Mouse (Mus musculus) CH12.LX (cell line): ENCODE data around the gene A830031A19Rik. TPM values are rescaled to one million over a fixed set of nuclear protein-coding genes. Genes with fewer than 3 reads are reported as not detected.

ENCODE experiments used
- DNase-seq: peaks from one replicate; pipeline ENCODE4 v3.0.0-alpha.2; 2013; ENCODE audit errors: extremely low read depth
- H3K27ac ChIP-seq: 2 replicates; pipeline ENCODE4 v1.5.1; 2012; ENCODE audit warnings: low read depth, mild to moderate bottlenecking, control low read depth, moderate library complexity; ENCODE audit not compliant: insufficient read depth
- H3K27me3 ChIP-seq: replicated peaks from 2 replicates; pipeline ENCODE3; 2012; ENCODE audit warnings: inconsistent platforms
- H3K36me3 ChIP-seq, 2 experiments: replicated peaks in 1 of 2; 2 replicates each; pipeline versions ENCODE3 to v1.6.1; 2012; ENCODE audit warnings: inconsistent platforms in 1 of 2, low read length in 1 of 2, mild to moderate bottlenecking in 1 of 2, mixed read lengths in 1 of 2, moderate library complexity in 1 of 2; ENCODE audit not compliant: control insufficient read depth in 1 of 2, insufficient read depth in 1 of 2
- H3K4me1 ChIP-seq, 2 experiments: 2 replicates each; pipeline ENCODE4 v1.6.1; 2012; ENCODE audit warnings: inconsistent platforms in 1 of 2, moderate library complexity in 1 of 2; ENCODE audit not compliant: insufficient read depth in 2 of 2, control insufficient read depth in 1 of 2
- H3K4me2 ChIP-seq: 2 replicates; pipeline ENCODE4 v1.6.1; 2012; ENCODE audit warnings: low read depth, mild to moderate bottlenecking, control low read depth; ENCODE audit not compliant: poor library complexity, insufficient read depth, severe bottlenecking
- H3K4me3 ChIP-seq, 3 experiments: fragments of 150-350 bp in 1 of 3; sonication (generic) in 1 of 3; replicated peaks in 1 of 3; 2 replicates each; pipeline versions ENCODE3 to v1.5.1; 2011 to 2012; ENCODE audit warnings: low read depth in 2 of 3, low read length in 2 of 3, mild to moderate bottlenecking in 2 of 3, moderate library complexity in 2 of 3, control low read depth in 1 of 3, improper control_type of control experiment in 1 of 3, inconsistent platforms in 1 of 3, mixed read lengths in 1 of 3; ENCODE audit not compliant: poor library complexity in 1 of 3
- H3K79me2 ChIP-seq: replicated peaks from 2 replicates; pipeline ENCODE4 v1.6.1; 2012; ENCODE audit warnings: mild to moderate bottlenecking, moderate library complexity; ENCODE audit not compliant: control insufficient read depth, poor library complexity, insufficient read depth, severe bottlenecking; ENCODE audit errors: extremely low read depth
- H3K9ac ChIP-seq: 2 replicates; pipeline ENCODE4 v1.6.1; 2012; ENCODE audit warnings: low read depth, mild to moderate bottlenecking, control low read depth, moderate library complexity; ENCODE audit not compliant: insufficient read depth
- H3K9me3 ChIP-seq: replicated peaks from 2 replicates; pipeline ENCODE3; 2012; ENCODE audit warnings: low read length, inconsistent platforms, mixed read lengths
- CTCF ChIP-seq, 2 experiments: IDR thresholded peaks in 1 of 2; conservative IDR thresholded peaks in 1 of 2; 2 replicates each; pipeline ENCODE4 v1.5.1; 2011 to 2012; ENCODE audit warnings: low read depth in 2 of 2, low read length in 2 of 2, improper control_type of control experiment in 1 of 2, inconsistent platforms in 1 of 2, mild to moderate bottlenecking in 1 of 2, moderate library complexity in 1 of 2
- EP300 ChIP-seq: IDR thresholded peaks from 2 replicates; pipeline ENCODE4 v1.6.1; 2011; ENCODE audit warnings: low read length, improper control_type of control experiment
- ETS1 ChIP-seq: conservative IDR thresholded peaks from 2 replicates; pipeline ENCODE4 v1.6.1; 2012; ENCODE audit warnings: low read depth, mild to moderate bottlenecking, inconsistent platforms, low read length, improper control_type of control experiment, moderate library complexity
- GABPA ChIP-seq: IDR thresholded peaks from 2 replicates; pipeline ENCODE4 v1.6.1; 2012; ENCODE audit warnings: low read depth, low read length, improper control_type of control experiment, inconsistent platforms; ENCODE audit not compliant: insufficient replicate concordance
- IRF4 ChIP-seq: IDR thresholded peaks from 2 replicates; pipeline ENCODE4 v1.6.1; 2014; ENCODE audit warnings: low read depth, mild to moderate bottlenecking, inconsistent platforms, low read length, improper control_type of control experiment
- MAFK ChIP-seq: IDR thresholded peaks from 2 replicates; pipeline ENCODE4 v1.6.1; 2011; ENCODE audit warnings: low read length, improper control_type of control experiment; ENCODE audit not compliant: insufficient replicate concordance
- MAX ChIP-seq: IDR thresholded peaks from 2 replicates; pipeline ENCODE4 v1.6.1; 2011; ENCODE audit warnings: low read length, improper control_type of control experiment
- MYC ChIP-seq: IDR thresholded peaks from 2 replicates; pipeline ENCODE4 v1.6.1; 2011; ENCODE audit warnings: low read depth, mild to moderate bottlenecking, improper control_type of control experiment, low read length
- NELFE ChIP-seq: IDR thresholded peaks from 2 replicates; pipeline ENCODE4 v1.6.1; 2011; ENCODE audit warnings: low read depth, low read length, improper control_type of control experiment
- RAD21 ChIP-seq: IDR thresholded peaks from 2 replicates; pipeline ENCODE4 v1.6.1; 2011; ENCODE audit warnings: low read depth, mild to moderate bottlenecking, low read length, improper control_type of control experiment, moderate library complexity
- RCOR1 ChIP-seq: conservative IDR thresholded peaks from 2 replicates; pipeline ENCODE4 v1.6.1; 2012; ENCODE audit warnings: low read depth, mild to moderate bottlenecking, inconsistent platforms, low read length, improper control_type of control experiment
- SMC3 ChIP-seq: IDR thresholded peaks from 2 replicates; pipeline ENCODE4 v1.6.1; 2011; ENCODE audit warnings: low read depth, low read length, improper control_type of control experiment
- UBTF ChIP-seq: IDR thresholded peaks from 2 replicates; pipeline ENCODE4 v1.6.1; 2012; ENCODE audit warnings: low read depth, mild to moderate bottlenecking, inconsistent platforms, low read length, improper control_type of control experiment, moderate library complexity
- ZC3H11A ChIP-seq: IDR thresholded peaks from 2 replicates; pipeline ENCODE4 v1.6.1; 2012; ENCODE audit warnings: low read depth, mild to moderate bottlenecking, inconsistent platforms, low read length, improper control_type of control experiment
- dilution Hi-C: fragments of 300-500 bp; cut with MboI; formaldehyde crosslinking; loops from 2 replicates; pipeline ENCODE4 v1.14.3; 2020; ENCODE audit warnings: low sequenced_read_pairs; ENCODE audit not compliant: extremely low pct_unique_long_range_greater_than_20kb, extremely low pct_ligation_motif_present
- in situ Hi-C: fragments of 300-500 bp; cut with MboI; formaldehyde crosslinking; loops from 3 replicates; pipeline ENCODE4 v1.14.3; 2019; ENCODE audit warnings: low sequenced_read_pairs, low pct_ligation_motif_present, low pct_unique_long_range_greater_than_20kb, mixed read lengths
- polyA plus RNA-seq: library from polyadenylated mRNA; unstranded; fragments of >175 nt; gene quantifications from 2 replicates; pipeline ENCODE4 v1.2.1, GENCODE M21; 2012; ENCODE audit warnings: low read depth; ENCODE audit not compliant: insufficient read length
- total RNA-seq, 2 experiments: library from RNA; depleted of rRNA; stranded (reverse); fragments of 300-350 nt in 1 of 2; fragments of >200 nt in 1 of 2; gene quantifications; 2 replicates each; pipeline ENCODE4 v1.2.3; 2012 to 2014

A830031A19Rik gene
- total and polyA plus RNA-seq, 3 experiments: not detected

GRCm38 (mm10) chr11:24059137-24059536 lies 15.7 kb downstream of the A830031A19Rik start:
- Histone ChIP-seq H3K4me3 (no peak overlapping the region), H3K27ac (no peak overlapping the region), H3K79me2 (no peaks in the 10 kb centered on the region), H3K36me3 (no peaks in the 10 kb centered on the region), H3K4me1 (peaks cover 2 to 5% of the 10 kb centered on the region in 2 experiments; a peak in 3 of 4 replicates), H3K9ac (no peak overlapping the region), H3K9me3 (no peaks in the 10 kb centered on the region), H3K4me2 (no peak overlapping the region), H3K27me3 (peaks cover 2% of the 10 kb centered on the region)
- TF ChIP-seq EP300 (no peak), GABPA (no peak), UBTF (no peak)
- DNase-seq: no peak
- dilution Hi-C loops (no loop called here), in situ Hi-C loops (loop anchor here (25.0 kb wide), 1 partner anchor 1253 kb away; no protein-coding TSS in a partner anchor)

DNA sequence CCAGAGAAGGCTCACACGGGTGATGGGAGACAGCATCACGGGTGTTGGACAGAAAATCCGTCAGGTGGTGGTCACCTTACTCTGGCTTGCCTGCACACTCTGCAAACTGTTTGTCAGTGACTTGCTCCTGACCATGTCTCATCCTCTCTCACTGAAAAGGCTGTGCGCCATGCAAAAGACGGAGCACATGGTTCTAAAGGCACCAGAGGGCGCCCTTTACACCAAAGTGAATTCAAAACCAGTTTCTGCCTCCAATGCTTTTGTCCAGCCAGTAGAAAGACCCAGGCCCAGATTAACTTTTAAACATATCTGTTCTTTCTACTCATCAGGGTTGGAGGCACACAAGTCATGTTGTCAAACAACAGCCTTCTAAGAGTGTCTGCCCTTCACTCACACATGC lies 22.0 kb downstream of the A830031A19Rik start:
- Histone ChIP-seq H3K9ac (no peak overlapping the region), H3K9me3 (peaks cover 4% of the 10 kb centered on the region), H3K36me3 (no peaks in the 10 kb centered on the region), H3K4me2 (no peak overlapping the region), H3K4me3 (no peak overlapping the region), H3K4me1 (peaks cover 0 to 8% of the 10 kb centered on the region in 2 experiments; a peak in 1 of 4 replicates), H3K27ac (no peak overlapping the region), H3K27me3 (peaks cover 2% of the 10 kb centered on the region), H3K79me2 (no peaks in the 10 kb centered on the region)
- in situ Hi-C loops (loop anchor here (25.0 kb wide), 1 partner anchor 1259 kb away; no protein-coding TSS in a partner anchor), dilution Hi-C loops (no loop called here)
- TF ChIP-seq MAFK: no peak
- no peak for TF ChIP-seq ZC3H11A
- TF ChIP-seq CTCF (conservative IDR thresholded peaks at IDR 0.05 in 1 of 2, IDR thresholded peaks at IDR 0.05 in 1 of 2; ENCODE audit: low read depth in 2 of 2, low read length in 2 of 2): peak in 1 of 2 experiments; percentile 57; a peak in 2 of 4 replicates
- no peak for TF ChIP-seq RCOR1
- peak; percentile 56; the same call in 1 of the 2 replicates for TF ChIP-seq MYC
- no peak for TF ChIP-seq NELFE
- no peak for TF ChIP-seq UBTF
- TF ChIP-seq MAX: peak; percentile 56; the same call in 1 of the 2 replicates
- TF ChIP-seq ETS1: no peak
- TF ChIP-seq SMC3: peak; percentile 50
- TF ChIP-seq RAD21: peak; percentile 44
- TF ChIP-seq IRF4: no peak
- peak; percentile 34 for DNase-seq
